Mouse (Mus musculus) ES-Bruce4 (cell line): ENCODE measurements around the gene Dcst2.

Source experiments
- CTCF ChIP-seq: IDR thresholded peaks from one replicate; pipeline ENCODE4 v1.8.1; 2011; ENCODE audit warnings: low read depth, low read length
- EP300 ChIP-seq: IDR thresholded peaks from 2 replicates; pipeline ENCODE4 v1.6.1; 2011; ENCODE audit warnings: low read depth, low read length; ENCODE audit not compliant: insufficient read depth
- POLR2A ChIP-seq: IDR thresholded peaks from one replicate; pipeline ENCODE4 v1.8.1; 2011; ENCODE audit warnings: low read length; ENCODE audit not compliant: insufficient read depth

- TF ChIP-seq CTCF (no peak), POLR2A (no peak), EP300 (no peak)
Observed at GRCm38 (mm10) chr3:89385451-89385850, 23.7 kb downstream of the Dcst2 start.
